Mouse (Mus musculus) C2C12 (cell line): ENCODE data around the gene Capn8.

Source experiments
- CTCF ChIP-seq: IDR thresholded peaks from one replicate; pipeline ENCODE4 v1.5.1; 2011; ENCODE audit not compliant: control insufficient read depth, insufficient read depth, insufficient read length
- FOSL1 ChIP-seq: IDR thresholded peaks from one replicate; pipeline ENCODE4 v1.8.0; 2011; ENCODE audit warnings: mild to moderate bottlenecking, low read length; ENCODE audit not compliant: poor library complexity, insufficient read depth, severe bottlenecking
- MAX ChIP-seq: IDR thresholded peaks from one replicate; pipeline ENCODE4 v1.6.1; 2011; ENCODE audit warnings: mild to moderate bottlenecking, control low read depth
- MYOG ChIP-seq: IDR thresholded peaks from one replicate; pipeline ENCODE4 v1.6.1; 2011; ENCODE audit not compliant: control insufficient read depth, insufficient read length; ENCODE audit errors: extremely low read depth
- USF1 ChIP-seq: IDR thresholded peaks from one replicate; pipeline ENCODE4 v1.6.1; 2011; ENCODE audit warnings: low read depth, mild to moderate bottlenecking, control low read depth, moderate library complexity

DNA sequence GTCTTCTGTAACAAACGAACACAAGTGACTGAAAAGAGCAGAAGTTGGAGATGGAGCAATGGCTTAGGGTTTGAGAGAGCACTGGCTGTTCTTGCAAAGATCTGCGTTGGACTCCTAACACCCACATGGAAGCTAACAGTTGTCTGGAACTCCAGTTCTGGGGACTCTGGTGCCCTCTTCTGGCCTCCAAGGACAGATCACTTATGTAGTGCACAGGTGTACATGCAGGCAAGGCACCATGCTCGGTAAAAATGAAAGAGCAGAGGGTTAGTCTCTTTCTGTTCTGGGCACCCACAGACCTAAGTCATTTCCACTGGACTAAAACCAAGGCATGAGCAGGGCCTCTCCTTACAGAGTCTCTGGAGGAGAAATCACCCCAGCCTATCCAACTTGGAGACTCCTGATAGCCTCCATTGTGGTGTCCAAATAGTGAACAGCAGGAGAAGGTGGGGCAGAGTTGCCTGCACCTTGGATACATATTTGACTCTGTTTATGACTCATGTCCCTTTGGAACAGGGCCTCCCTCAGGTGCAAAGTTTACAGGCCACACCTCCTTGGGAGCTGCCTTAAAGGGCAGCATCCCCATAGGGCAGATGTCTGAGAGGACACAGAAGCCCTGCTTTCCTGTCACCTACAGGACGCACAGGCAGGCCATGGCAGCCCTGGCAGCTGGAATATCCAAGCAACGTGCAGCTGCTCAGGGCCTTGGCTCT is at the start of gene Capn8:
- TF ChIP-seq MAX, result no peak
- TF ChIP-seq CTCF, result no peak
- TF ChIP-seq USF1, result no peak
- no peak for TF ChIP-seq FOSL1
- no peak for TF ChIP-seq MYOG
